Mouse (Mus musculus) small intestine, adult 2 months (tissue): Measurements from ENCODE around the gene Dennd4b. TPM values are rescaled to one million over a fixed set of nuclear protein-coding genes. Genes with fewer than 3 reads are reported as not detected.

Source experiments
- H3K27ac ChIP-seq: fragments of 200-500 bp; 2 replicates; pipeline ENCODE4 v1.5.1; 2012; ENCODE audit warnings: low read depth, low read length, control low read depth, inconsistent platforms; ENCODE audit not compliant: insufficient read depth
- H3K27me3 ChIP-seq: fragments of 200-500 bp; 2 replicates; pipeline ENCODE4 v1.6.1; 2012; ENCODE audit warnings: mild to moderate bottlenecking, moderate library complexity, low read length, inconsistent platforms; ENCODE audit not compliant: control insufficient read depth, insufficient read depth
- H3K36me3 ChIP-seq: fragments of 200-500 bp; 2 replicates; pipeline ENCODE4 v1.6.1; 2012; ENCODE audit warnings: mild to moderate bottlenecking, low read length, control low read depth, inconsistent platforms; ENCODE audit not compliant: control insufficient read depth, insufficient read depth
- H3K4me1 ChIP-seq: fragments of 200-500 bp; 2 replicates; pipeline ENCODE4 v1.6.1; 2012; ENCODE audit warnings: low read length, inconsistent platforms, mixed read lengths; ENCODE audit not compliant: control insufficient read depth, insufficient read depth, insufficient read length
- H3K4me3 ChIP-seq: fragments of 200-500 bp; 2 replicates; pipeline ENCODE4 v1.5.1; 2012; ENCODE audit warnings: low read depth, mild to moderate bottlenecking, control low read depth, inconsistent platforms, low read length, moderate library complexity
- CTCF ChIP-seq: fragments of 200-500 bp; IDR thresholded peaks from 2 replicates; pipeline ENCODE4 v1.5.1; 2012; ENCODE audit warnings: low read depth, mild to moderate bottlenecking, control low read depth, inconsistent platforms, low read length, moderate library complexity, mixed read lengths; ENCODE audit not compliant: insufficient replicate concordance, insufficient read length; ENCODE audit errors: extremely low read depth
- POLR2A ChIP-seq: fragments of 200-500 bp; IDR thresholded peaks from 2 replicates; pipeline ENCODE4 v1.6.1; 2012; ENCODE audit warnings: low read depth, mild to moderate bottlenecking, control low read depth, inconsistent platforms, low read length, moderate library complexity
- WGBS: fragments of 180-500 bp; shearing (Covaris S2); methylation state at CpG from one replicate; pipeline ENCODE4 v1.1.7; 2018; 5-methylcytosine and 5-hydroxymethylcytosine counted together
- polyA plus RNA-seq: library from polyadenylated mRNA; depleted of rRNA; stranded (reverse); fragments of >200 nt; gene quantifications from 2 replicates; pipeline ENCODE4 v1.2.3, GENCODE M21; 2012

The Dennd4b gene
- polyA plus RNA-seq, 1 experiment: 14.1 TPM

- H3K36me3 ChIP-seq: peaks cover 6% of the 10 kb centered on the region; the same call in 1 of the 2 replicates
Observed at GRCm38 (mm10) chr3:90270784-90271183, 5.8 kb downstream of the Dennd4b start.

GRCm38 (mm10) chr3:90272170-90272569, 7.2 kb downstream of the Dennd4b start:
- Histone ChIP-seq H3K36me3 (peaks cover 9% of the 10 kb centered on the region; the same call in 1 of the 2 replicates), H3K4me1 (peaks cover 2% of the 10 kb centered on the region; the same call in 1 of the 2 replicates), H3K4me3 (no peak overlapping the region), H3K27me3 (no peaks in the 10 kb centered on the region), H3K27ac (no peak overlapping the region)
- TF ChIP-seq CTCF (no peak), POLR2A (no peak)
- WGBS: 76% methylated on average over 9 of the region's 9 CpGs

More at GRCm38 (mm10) chr3:90270784-90271183, 5.8 kb downstream of the Dennd4b start:
- H3K4me1 ChIP-seq: peaks cover 2% of the 10 kb centered on the region; the same call in 1 of the 2 replicates
- no peak overlapping the region for H3K4me3 ChIP-seq
- no peaks in the 10 kb centered on the region for H3K27me3 ChIP-seq
- TF ChIP-seq CTCF: no peak
- TF ChIP-seq POLR2A: no peak
- WGBS: 96% methylated on average over 8 of the region's 8 CpGs
- no peak overlapping the region for H3K27ac ChIP-seq

- Histone ChIP-seq H3K4me1 (no peaks in the 10 kb centered on the region), H3K27me3 (no peaks in the 10 kb centered on the region), H3K27ac (no peak overlapping the region), H3K36me3 (peaks cover 9% of the 10 kb centered on the region; the same call in 1 of the 2 replicates), H3K4me3 (no peak overlapping the region)
- TF ChIP-seq POLR2A: no peak
- no peak for TF ChIP-seq CTCF
- 96% methylated on average over 22 of the region's 22 CpGs for whole genome bisulfite sequencing
Observed at GRCm38 (mm10) chr3:90273855-90274254, 8.9 kb downstream of the Dennd4b start.

GRCm38 (mm10) chr3:90275286-90275685, 10.3 kb downstream of the Dennd4b start:
- Histone ChIP-seq H3K27ac (no peak overlapping the region), H3K4me3 (no peak overlapping the region), H3K4me1 (no peaks in the 10 kb centered on the region), H3K36me3 (peaks cover 14% of the 10 kb centered on the region; the same call in 1 of the 2 replicates), H3K27me3 (no peaks in the 10 kb centered on the region)
- TF ChIP-seq POLR2A: no peak
- no peak for TF ChIP-seq CTCF
- 94% methylated on average over 11 of the region's 11 CpGs for WGBS

GRCm38 (mm10) chr3:90276858-90277257, 11.9 kb downstream of the Dennd4b start:
- Histone ChIP-seq H3K36me3 (peaks cover 12% of the 10 kb centered on the region; the same call in 1 of the 2 replicates), H3K4me1 (no peaks in the 10 kb centered on the region), H3K27me3 (no peaks in the 10 kb centered on the region), H3K4me3 (no peak overlapping the region), H3K27ac (no peak overlapping the region)
- TF ChIP-seq POLR2A: no peak
- no peak for TF ChIP-seq CTCF
- WGBS: 81% methylated on average over 16 of the region's 16 CpGs

- Histone ChIP-seq H3K36me3 (peaks cover 9% of the 10 kb centered on the region; the same call in 1 of the 2 replicates), H3K27me3 (no peaks in the 10 kb centered on the region), H3K4me1 (no peaks in the 10 kb centered on the region), H3K4me3 (no peak overlapping the region), H3K27ac (no peak overlapping the region)
- TF ChIP-seq CTCF: no peak
- TF ChIP-seq POLR2A: no peak
- WGBS: 88% methylated on average over 9 of the region's 9 CpGs
Observed at GRCm38 (mm10) chr3:90277793-90278192, 12.8 kb downstream of the Dennd4b start.

- Histone ChIP-seq H3K36me3 (peaks cover 8% of the 10 kb centered on the region; the same call in 1 of the 2 replicates), H3K27ac (no peak overlapping the region), H3K4me3 (no peak overlapping the region), H3K4me1 (no peaks in the 10 kb centered on the region), H3K27me3 (no peaks in the 10 kb centered on the region; the same call in 1 of the 2 replicates)
- 96% methylated on average over 10 of the region's 10 CpGs for WGBS
- TF ChIP-seq CTCF: no peak
- no peak for TF ChIP-seq POLR2A
Observed at GRCm38 (mm10) chr3:90278211-90278610, 13.2 kb downstream of the Dennd4b start.

- no peaks in the 10 kb centered on the region for H3K4me1 ChIP-seq
- no peak overlapping the region for H3K27ac ChIP-seq
- H3K36me3 ChIP-seq: peaks cover 8% of the 10 kb centered on the region; the same call in 1 of the 2 replicates
- H3K27me3 ChIP-seq: no peaks in the 10 kb centered on the region; the same call in 1 of the 2 replicates
- TF ChIP-seq POLR2A: no peak
- no peak for TF ChIP-seq CTCF
- H3K4me3 ChIP-seq: no peak overlapping the region
- 95% methylated on average over 9 of the region's 9 CpGs for WGBS
Observed at GRCm38 (mm10) chr3:90279216-90279615, 14.2 kb downstream of the Dennd4b start.
